Mouse (Mus musculus) embryonic facial prominence, embryonic 11.5 days (tissue): ENCODE results near the gene Cct8. TPM values are rescaled to one million over a fixed set of nuclear protein-coding genes. Genes with fewer than 3 reads are reported as not detected.

Experiments used
- ATAC-seq: fragments of 200-750 bp; cut with Nextera tagmentation; replicated peaks from 2 replicates; pipeline ENCODE4 v1.8.0; 2017; ENCODE audit warnings: low read depth; ENCODE audit not compliant: insufficient number of reproducible peaks, low FRiP score, low TSS enrichment
- DNase-seq: peaks from one replicate; pipeline ENCODE4 v3.0.0-alpha.2; 2015; ENCODE audit warnings: low spot score
- H3K27ac ChIP-seq: fragments of 300-500 bp; sonication (generic); replicated peaks from 2 replicates; pipeline ENCODE4 v1.5.1; 2014; ENCODE audit warnings: mild to moderate bottlenecking, low read depth, low read length, control low read depth
- H3K27me3 ChIP-seq: fragments of 300-500 bp; sonication (generic); 2 replicates; pipeline ENCODE4 v1.6.1; 2014; ENCODE audit warnings: mild to moderate bottlenecking, low read length, moderate library complexity, mixed read lengths; ENCODE audit not compliant: control insufficient read depth, insufficient read depth
- H3K36me3 ChIP-seq: fragments of 300-500 bp; sonication (generic); replicated peaks from 2 replicates; pipeline ENCODE4 v1.6.1; 2014; ENCODE audit warnings: low read depth, mild to moderate bottlenecking, low read length, moderate library complexity, mixed read lengths; ENCODE audit not compliant: control insufficient read depth, insufficient read depth
- H3K4me1 ChIP-seq: fragments of 300-500 bp; sonication (generic); 2 replicates; pipeline ENCODE4 v1.6.1; 2014; ENCODE audit warnings: low read length, mixed read lengths; ENCODE audit not compliant: control insufficient read depth, insufficient read depth
- H3K4me2 ChIP-seq: fragments of 300-500 bp; sonication (generic); 2 replicates; pipeline ENCODE4 v1.6.1; 2014; ENCODE audit warnings: low read depth, mild to moderate bottlenecking, control low read depth, low read length, moderate library complexity
- H3K4me3 ChIP-seq: fragments of 300-500 bp; sonication (generic); 2 replicates; pipeline ENCODE4 v1.5.1; 2014; ENCODE audit warnings: low read depth, low read length, control low read depth
- H3K9ac ChIP-seq: fragments of 300-500 bp; sonication (generic); replicated peaks from 2 replicates; pipeline ENCODE4 v1.6.1; 2014; ENCODE audit warnings: mild to moderate bottlenecking, control low read depth, low read length
- H3K9me3 ChIP-seq: fragments of 300-500 bp; sonication (generic); replicated peaks from 2 replicates; pipeline ENCODE4 v1.6.1; 2016; ENCODE audit warnings: mild to moderate bottlenecking, low read length, inconsistent platforms, mixed read lengths; ENCODE audit not compliant: control insufficient read depth
- WGBS: fragments of 180-500 bp; shearing (Covaris S2); extraction: QIAGEN DNeasy Blood & Tissue Kit; methylation state at CpG from one replicate; pipeline ENCODE4 v1.1.7; 2014; 5-methylcytosine and 5-hydroxymethylcytosine counted together
- polyA plus RNA-seq: library from polyadenylated mRNA; unstranded; fragments of >200 nt; fragmentation: Nextera tagmentation; extraction: Ambion mirVana; gene quantifications from 2 replicates; pipeline ENCODE4 v1.2.1, GENCODE M21; 2014

Gene Cct8
- polyA plus RNA-seq = 707 and 756 TPM in 2 replicates

GRCm38 (mm10) chr16:87495716-87496447 lies at the start of gene Cct8:
Cct8 (minus strand) TSS chr16:87495873.
- H3K4me3 ChIP-seq = peak within 1 kb of the TSS; percentile 75
- WGBS = 2% methylated on average over 42 of the region's 48 CpGs
- H3K9ac ChIP-seq = peak within 1 kb of the TSS; percentile 88
- H3K4me1 ChIP-seq = no peaks in the 10 kb centered on the region
- DNase-seq = peak; percentile 98
- H3K4me2 ChIP-seq = peak within 1 kb of the TSS; percentile 55
- no peaks in the 10 kb centered on the region for H3K27me3 ChIP-seq
- H3K27ac ChIP-seq = peak within 1 kb of the TSS; percentile 47; the same call in 1 of the 2 replicates
- ATAC-seq = peak; percentile 90
- H3K9me3 ChIP-seq = no peaks in the 10 kb centered on the region
- H3K36me3 ChIP-seq = peaks cover 3% of the 10 kb centered on the region; the same call in 1 of the 2 replicates

GRCm38 (mm10) chr16:87528755-87529154 lies 33.1 kb upstream of the Cct8 start:
- Histone ChIP-seq H3K9ac (no peak overlapping the region), H3K4me1 (no peaks in the 10 kb centered on the region), H3K9me3 (no peaks in the 10 kb centered on the region), H3K27ac (no peak overlapping the region), H3K36me3 (no peaks in the 10 kb centered on the region), H3K4me3 (no peak overlapping the region), H3K4me2 (no peak overlapping the region), H3K27me3 (no peaks in the 10 kb centered on the region)
- whole genome bisulfite sequencing = 50% methylated on average over 10 of the region's 10 CpGs
- no peak for ATAC-seq
- no peak for DNase-seq

- Histone ChIP-seq H3K36me3 (no peaks in the 10 kb centered on the region), H3K27me3 (no peaks in the 10 kb centered on the region), H3K4me3 (no peak overlapping the region), H3K4me1 (no peaks in the 10 kb centered on the region), H3K9ac (no peak overlapping the region), H3K27ac (no peak overlapping the region), H3K9me3 (no peaks in the 10 kb centered on the region), H3K4me2 (no peak overlapping the region)
- DNase-seq (no peak), ATAC-seq (peak; percentile 14; the same call in 1 of the 2 replicates)
- WGBS = 63% methylated on average over 8 of the region's 8 CpGs
These were observed 32.0 kb upstream of the Cct8 start for GRCm38 (mm10) chr16:87527553-87528249.

- H3K4me1 ChIP-seq = no peaks in the 10 kb centered on the region
- no peaks in the 10 kb centered on the region for H3K36me3 ChIP-seq
- no peak overlapping the region for H3K4me3 ChIP-seq
- no peaks in the 10 kb centered on the region for H3K27me3 ChIP-seq
- no peak overlapping the region for H3K27ac ChIP-seq
- H3K4me2 ChIP-seq = no peak overlapping the region
- no peak for DNase-seq
- H3K9ac ChIP-seq = no peak overlapping the region
- no peak for ATAC-seq
- H3K9me3 ChIP-seq = no peaks in the 10 kb centered on the region
- 89% methylated on average over 5 of the region's 5 CpGs for WGBS
These were observed 28.6 kb upstream of the Cct8 start for GRCm38 (mm10) chr16:87524228-87524627.

- 90% methylated on average over 14 of the region's 14 CpGs for WGBS
- ATAC-seq = no peak
- Histone ChIP-seq H3K27me3 (no peaks in the 10 kb centered on the region), H3K36me3 (no peaks in the 10 kb centered on the region), H3K27ac (no peak overlapping the region), H3K4me2 (no peak overlapping the region), H3K9me3 (no peaks in the 10 kb centered on the region), H3K9ac (no peak overlapping the region), H3K4me1 (no peaks in the 10 kb centered on the region), H3K4me3 (no peak overlapping the region)
- no peak for DNase-seq
These were observed 16.7 kb upstream of the Cct8 start for GRCm38 (mm10) chr16:87512331-87512730.

GRCm38 (mm10) chr16:87511706-87512105 lies 16.0 kb upstream of the Cct8 start:
- H3K9me3 ChIP-seq = no peaks in the 10 kb centered on the region
- no peaks in the 10 kb centered on the region for H3K36me3 ChIP-seq
- ATAC-seq (no peak), DNase-seq (no peak)
- no peak overlapping the region for H3K27ac ChIP-seq
- H3K9ac ChIP-seq = no peak overlapping the region
- no peaks in the 10 kb centered on the region for H3K27me3 ChIP-seq
- 72% methylated on average over 5 of the region's 5 CpGs for WGBS
- no peaks in the 10 kb centered on the region for H3K4me1 ChIP-seq
- no peak overlapping the region for H3K4me2 ChIP-seq
- no peak overlapping the region for H3K4me3 ChIP-seq

- Histone ChIP-seq H3K9me3 (no peaks in the 10 kb centered on the region), H3K27ac (no peak overlapping the region), H3K36me3 (no peaks in the 10 kb centered on the region), H3K4me2 (no peak overlapping the region), H3K4me1 (no peaks in the 10 kb centered on the region), H3K4me3 (no peak overlapping the region), H3K9ac (no peak overlapping the region), H3K27me3 (no peaks in the 10 kb centered on the region)
- ATAC-seq = no peak
- 43% methylated on average over 13 of the region's 13 CpGs for WGBS
- peak; percentile 3 for DNase-seq
These were observed 5.8 kb upstream of the Cct8 start for GRCm38 (mm10) chr16:87501304-87502078.
